Mouse (Mus musculus): Measurements from ENCODE around the gene Ghsr. TPM values are rescaled to one million over a fixed set of nuclear protein-coding genes. Genes with fewer than 3 reads are reported as not detected.

Ghsr gene
- polyA plus RNA-seq, 1 experiment from 2014 or later, result 0.46 TPM

DNA sequence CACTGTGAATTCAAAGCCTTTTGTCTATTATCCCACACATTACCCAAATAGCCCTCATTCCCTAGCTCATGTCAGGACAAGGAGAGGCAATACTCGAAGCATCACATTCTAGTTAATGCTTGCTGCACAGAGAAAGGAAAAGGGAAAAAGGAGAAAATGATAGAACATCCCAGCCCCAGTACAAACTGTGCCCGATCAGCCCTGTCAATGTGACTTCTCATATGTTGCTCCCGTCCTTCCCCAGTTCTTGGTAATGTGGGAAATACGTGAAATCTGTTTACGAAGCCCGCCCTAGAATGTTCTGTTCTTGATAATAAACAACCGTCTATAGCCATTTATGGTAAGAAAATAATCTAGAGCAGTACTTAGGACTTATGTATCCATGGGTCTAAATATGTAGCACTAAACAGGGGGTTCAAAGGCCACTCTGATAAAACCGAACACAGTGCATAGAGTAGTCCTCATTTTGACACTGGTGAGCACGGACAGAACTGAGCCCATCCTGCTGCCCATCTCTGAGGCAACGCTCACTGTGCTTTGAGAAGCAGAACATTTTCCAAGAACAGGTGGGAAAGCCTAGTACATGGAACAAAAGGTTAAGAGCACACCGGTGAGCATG is 53.0 kb downstream of the Ghsr start:
- Histone ChIP-seq H3K4me3 (replicated peaks; ENCODE audit: low read length) (no peak overlapping the region), H3K9ac (no peak overlapping the region), H3K27me3 (ENCODE audit: control insufficient read depth, insufficient read depth, low read length) (no peaks in the 10 kb centered on the region), H3K4me1 (replicated peaks; ENCODE audit: control insufficient read depth, insufficient read depth, low read length) (no peaks in the 10 kb centered on the region), H3K9me3 (ENCODE audit: control insufficient read depth, low read length) (no peaks in the 10 kb centered on the region), H3K36me3 (replicated peaks; ENCODE audit: control insufficient read depth, insufficient read depth) (peaks cover 5% of the 10 kb centered on the region), H3K27ac (no peak overlapping the region), H3K4me2 (replicated peaks) (no peak overlapping the region)
- WGBS, result 91% methylated on average over 11 of the region's 11 CpGs
- DNase-seq (ENCODE audit: low spot score) (no peak), ATAC-seq (ENCODE audit: low FRiP score) (no peak)

DNA sequence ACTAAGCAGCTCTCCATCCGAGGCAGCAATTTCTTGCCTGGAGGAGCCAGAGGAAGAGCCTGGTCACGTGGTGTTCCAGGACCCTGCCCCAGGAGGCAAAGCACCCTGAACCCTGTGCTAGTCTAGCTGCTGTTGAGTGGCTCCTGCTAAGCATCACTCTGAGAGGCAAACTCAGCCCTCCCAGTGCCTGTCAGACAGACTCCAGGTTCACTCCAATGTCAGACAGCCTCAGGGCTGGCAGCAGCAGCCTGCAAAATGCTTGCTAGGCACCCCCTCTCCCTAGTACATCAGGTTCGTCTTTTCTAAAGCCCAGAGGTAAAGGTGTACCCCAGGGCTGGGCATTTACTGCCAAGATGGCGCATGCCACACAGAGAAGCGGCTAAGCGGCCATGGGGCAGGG is 56.3 kb downstream of the Ghsr start:
- DNase-seq (ENCODE audit: low spot score) (no peak), ATAC-seq (ENCODE audit: low FRiP score) (no peak)
- WGBS, result 93% methylated on average over 6 of the region's 6 CpGs
- Histone ChIP-seq H3K4me1 (replicated peaks; ENCODE audit: control insufficient read depth, insufficient read depth, low read length) (no peaks in the 10 kb centered on the region), H3K27me3 (ENCODE audit: control insufficient read depth, insufficient read depth, low read length) (no peaks in the 10 kb centered on the region), H3K4me2 (replicated peaks) (no peak overlapping the region), H3K9me3 (ENCODE audit: control insufficient read depth, low read length) (no peaks in the 10 kb centered on the region), H3K9ac (no peak overlapping the region), H3K36me3 (replicated peaks; ENCODE audit: control insufficient read depth, insufficient read depth) (peaks cover 5% of the 10 kb centered on the region), H3K27ac (no peak overlapping the region), H3K4me3 (replicated peaks; ENCODE audit: low read length) (no peak overlapping the region)

Other genes with a start within 250 kb of the Ghsr start
- gene Ect2, start 217.5 kb upstream of the Ghsr start, polyA plus RNA-seq (2014; fragmentation: Nextera tagmentation; extraction: Ambion mirVana), result 10.0 and 13.1 TPM in 2 replicates
- gene Nceh1, start 188.4 kb upstream of the Ghsr start, polyA plus RNA-seq (2014; fragmentation: Nextera tagmentation; extraction: Ambion mirVana), result 11.5 and 15.8 TPM in 2 replicates
- gene Tnfsf10, start 54.3 kb upstream of the Ghsr start, polyA plus RNA-seq (2014; fragmentation: Nextera tagmentation; extraction: Ambion mirVana), result 0.08 and 0.14 TPM in 2 replicates

Data from hindbrain, embryonic 14.5 days (tissue).